Mouse (Mus musculus) lung, adult 2 months (tissue): Measurements from ENCODE around the gene Kidins220.

Experiments
- CTCF ChIP-seq: fragments of 200-500 bp; IDR thresholded peaks from 2 replicates; pipeline ENCODE4 v1.5.1; 2011; ENCODE audit warnings: mild to moderate bottlenecking, low read length, control low read depth; ENCODE audit not compliant: insufficient read depth
- POLR2A ChIP-seq: fragments of 200-500 bp; IDR thresholded peaks from 2 replicates; pipeline ENCODE4 v1.6.1; 2011; ENCODE audit warnings: low read depth, mild to moderate bottlenecking, control low read depth, low read length, borderline replicate concordance; ENCODE audit errors: extremely low read depth

DNA sequence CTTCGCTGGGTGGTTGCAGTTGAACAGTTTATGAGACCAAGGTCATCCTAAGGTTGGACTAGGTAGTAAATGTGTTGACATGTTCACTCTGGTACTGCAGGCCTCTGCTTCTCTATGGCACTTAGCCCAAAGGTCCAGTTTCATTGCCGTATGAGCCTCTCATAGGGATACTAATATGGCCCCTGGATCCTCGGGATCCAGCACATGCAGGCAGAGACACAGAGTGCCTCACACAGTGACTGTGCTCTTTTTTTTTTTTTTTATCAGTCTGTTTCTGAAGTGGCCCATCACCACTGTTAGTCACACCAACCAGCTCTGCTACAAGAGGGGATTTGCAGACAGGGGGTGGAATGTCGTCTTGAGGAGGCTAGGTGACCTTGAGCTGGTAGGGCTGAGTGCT, 98.6 kb downstream of the Kidins220 start:
- TF ChIP-seq POLR2A (no peak), CTCF (no peak)
